In genomic region chr1:93823796-93824495, GRCm38 (mm10) we compare ENCODE assay signal across 9 mouse cellular contexts. TPM values are rescaled to one million over a fixed set of nuclear protein-coding genes. Genes with fewer than 3 reads are reported as not detected.
DNase-seq lines count a peak whose midpoint lies in the region; ATAC-seq lines count a peak whose summit lies in the region.
"Had no signal": no experiment of that assay in that cellular context is flagged by ENCODE, and none has a peak within 500 bp of the region (broad histone marks: within the 10 kb centered on the region; RNA-seq: fewer than 3 reads in every experiment).

No protein-coding gene starts in this region.

- WGBS in hindbrain, embryonic 16.5 days = 80% methylated on average over 3 of the region's 3 CpGs
- 79% methylated on average over 3 of the region's 3 CpGs for whole genome bisulfite sequencing in midbrain, embryonic 16.5 days

- no peak overlapping the region for H3K27ac ChIP-seq in hindbrain, embryonic 16.5 days (ENCODE audit: low read depth, low read length)
- peak overlapping the region; percentile 90 for H3K27ac ChIP-seq in midbrain, embryonic 16.5 days (ENCODE audit: low read length)

- no peak for ATAC-seq in hindbrain, embryonic 16.5 days
- ATAC-seq in midbrain, embryonic 16.5 days = no peak
- no peak for ATAC-seq in monocyte, adult 5-6 weeks (replicated peaks; ENCODE audit: insufficient number of reproducible peaks, low FRiP score, low TSS enrichment, poor library complexity, severe bottlenecking)

- H3K4me2 ChIP-seq in hindbrain, embryonic 16.5 days (ENCODE audit: low read length) = no peak overlapping the region
- no peak overlapping the region for H3K4me2 ChIP-seq in midbrain, embryonic 16.5 days (ENCODE audit: low read length)

- DNase-seq in cerebellum, adult 8-10 months = peak; percentile 30
- DNase-seq in cerebellum, postnatal 36 days = no peak
- DNase-seq in layer of hippocampus, adult 9-11 months = peak; percentile 1
- DNase-seq in layer of hippocampus, adult 11-12 months (ENCODE audit: low spot score) = no peak
- no peak for DNase-seq in layer of hippocampus, postnatal 10 days (ENCODE audit: low spot score in 2 of 2)

- no peaks in the 10 kb centered on the region for H3K27me3 ChIP-seq in hindbrain, embryonic 16.5 days (replicated peaks; ENCODE audit: control insufficient read depth, insufficient read depth, low read length)
- no peaks in the 10 kb centered on the region for H3K27me3 ChIP-seq in midbrain, embryonic 16.5 days (ENCODE audit: control insufficient read depth, insufficient read depth, low read depth, low read length)

- H3K9ac ChIP-seq in hindbrain, embryonic 16.5 days (ENCODE audit: low read depth, low read length) = peak overlapping the region; percentile 88
- H3K9ac ChIP-seq in midbrain, embryonic 16.5 days (ENCODE audit: low read depth, low read length) = peak overlapping the region; percentile 70

- peaks cover 11% of the 10 kb centered on the region for H3K36me3 ChIP-seq in hindbrain, embryonic 16.5 days (ENCODE audit: control insufficient read depth, insufficient read depth, low read length)
- H3K36me3 ChIP-seq in midbrain, embryonic 16.5 days (ENCODE audit: control insufficient read depth, insufficient read depth, low read length) = peaks cover 6% of the 10 kb centered on the region

- peaks cover 12% of the 10 kb centered on the region for H3K4me1 ChIP-seq in hindbrain, embryonic 16.5 days (ENCODE audit: control insufficient read depth, insufficient read depth, low read depth, low read length)
- peaks cover 9% of the 10 kb centered on the region for H3K4me1 ChIP-seq in midbrain, embryonic 16.5 days (ENCODE audit: control insufficient read depth, insufficient read depth, low read length)

- no peaks in the 10 kb centered on the region for H3K9me3 ChIP-seq in hindbrain, embryonic 16.5 days (ENCODE audit: control insufficient read depth, low read length)
- no peaks in the 10 kb centered on the region for H3K9me3 ChIP-seq in midbrain, embryonic 16.5 days (replicated peaks; ENCODE audit: control insufficient read depth, low read length, poor library complexity, severe bottlenecking)

- no peak overlapping the region for H3K4me3 ChIP-seq in hindbrain, embryonic 16.5 days (ENCODE audit: low read length)
- H3K4me3 ChIP-seq in midbrain, embryonic 16.5 days (ENCODE audit: low read depth, low read length) = no peak overlapping the region

RNA-seq across cellular contexts. Expression of gene D2hgdh, which starts 0.8 kb away (rescaled TPM):
- 14.6 and 17.3 TPM in 2 replicates for polyA plus RNA-seq in hindbrain, embryonic 16.5 days (2015; fragmentation: Nextera tagmentation; extraction: Ambion mirVana)
- polyA plus RNA-seq in midbrain, embryonic 16.5 days (2015; fragmentation: Nextera tagmentation; extraction: Ambion mirVana) = 15.7 and 16.7 TPM in 2 replicates
- 11.0 to 33.9 TPM (median 14.0 TPM) in 3 replicates for total RNA-seq in monocyte, adult 5-6 weeks (2017)
- total RNA-seq in layer of hippocampus, postnatal 10 days (2021) = 10 to 100 TPM; 12.9 to 15.4 TPM

RNA-seq across cellular contexts. Expression of gene Ing5, which starts 20.2 kb away (rescaled TPM):
- 9.1 and 9.4 TPM in 2 replicates for polyA plus RNA-seq in hindbrain, embryonic 16.5 days (2015; fragmentation: Nextera tagmentation; extraction: Ambion mirVana)
- 10.0 and 10.4 TPM in 2 replicates for polyA plus RNA-seq in midbrain, embryonic 16.5 days (2015; fragmentation: Nextera tagmentation; extraction: Ambion mirVana)
- 31.0 to 39.7 TPM (median 38.6 TPM) in 3 replicates for total RNA-seq in monocyte, adult 5-6 weeks (2017)
- 10 to 100 TPM; 10.4 to 11.2 TPM for total RNA-seq in layer of hippocampus, postnatal 10 days (2021)

RNA-seq across cellular contexts. Expression of gene Dtymk, which starts 22.2 kb away (rescaled TPM):
- polyA plus RNA-seq in hindbrain, embryonic 16.5 days (2015; fragmentation: Nextera tagmentation; extraction: Ambion mirVana) = 134 and 147 TPM in 2 replicates
- 134 and 140 TPM in 2 replicates for polyA plus RNA-seq in midbrain, embryonic 16.5 days (2015; fragmentation: Nextera tagmentation; extraction: Ambion mirVana)
- total RNA-seq in monocyte, adult 5-6 weeks (2017) = 27.4 to 45.3 TPM (median 39.4 TPM) in 3 replicates
- 10 to 100 TPM; 65.9 to 69.4 TPM for total RNA-seq in layer of hippocampus, postnatal 10 days (2021)

RNA-seq across cellular contexts. Expression of gene Gal3st2, which starts 37.2 kb away (rescaled TPM):
- polyA plus RNA-seq in hindbrain, embryonic 16.5 days (2015; fragmentation: Nextera tagmentation; extraction: Ambion mirVana) = not detected in 2 replicates
- polyA plus RNA-seq in midbrain, embryonic 16.5 days (2015; fragmentation: Nextera tagmentation; extraction: Ambion mirVana) = not detected in 2 replicates
- total RNA-seq in monocyte, adult 5-6 weeks (2017) = not detected in 3 replicates
- total RNA-seq in layer of hippocampus, postnatal 10 days (2021) = under 1 TPM in 1 of 2 experiments, not detected in 1; 0.54 TPM
- total RNA-seq: adrenal gland, adult 18-20 months had no signal

Comparison
In these comparisons a context has a peak if more than half of its experiments do, and no peak if none do; other contexts are left out.
1. DNase-seq: peak in cerebellum, adult 8-10 months (single experiment) and layer of hippocampus, adult 9-11 months (single experiment); none in cerebellum, postnatal 36 days (0 of 2), layer of hippocampus, adult 11-12 months (single experiment) and layer of hippocampus, postnatal 10 days (0 of 2).